Mouse (Mus musculus) thymus, postnatal 36 days (tissue): ENCODE data around the gene Nr1d1.

Experiments
- DNase-seq, 2 experiments: peaks; one replicate each; pipeline ENCODE4 v3.0.0; 2022; ENCODE audit warnings: mixed read lengths in 2 of 2

Nr1d1 gene

GRCm38 (mm10) chr11:98774582-98775347 lies at the start of gene Nr1d1:
TSS of gene Nr1d1 (minus strand) at chr11:98775333.
- DNase-seq = no peak

- no peak for DNase-seq
These were observed 45.8 kb upstream of the Nr1d1 start for GRCm38 (mm10) chr11:98820968-98821367.

- DNase-seq = no peak
These were observed 41.6 kb upstream of the Nr1d1 start for GRCm38 (mm10) chr11:98816706-98817239.

- DNase-seq = no peak
These were observed 35.6 kb upstream of the Nr1d1 start for GRCm38 (mm10) chr11:98810686-98811085.

GRCm38 (mm10) chr11:98809457-98810290 lies 34.5 kb upstream of the Nr1d1 start:
- peak; percentile 98 to 99 for DNase-seq

GRCm38 (mm10) chr11:98808417-98808816 lies 33.3 kb upstream of the Nr1d1 start:
- no peak for DNase-seq

GRCm38 (mm10) chr11:98804605-98805004 lies 29.5 kb upstream of the Nr1d1 start, which contains the start of gene Casc3:
TSS of gene Casc3 (plus strand) at chr11:98804905.
- no peak for DNase-seq

GRCm38 (mm10) chr11:98797909-98798308 lies 22.8 kb upstream of the Nr1d1 start:
- no peak for DNase-seq

GRCm38 (mm10) chr11:98797306-98797705 lies 22.2 kb upstream of the Nr1d1 start:
- DNase-seq = no peak

GRCm38 (mm10) chr11:98796515-98797216 lies 21.5 kb upstream of the Nr1d1 start:
- peak; percentile 76 to 79 for DNase-seq

- DNase-seq = peak; percentile 57 to 68
These were observed 20.8 kb upstream of the Nr1d1 start for GRCm38 (mm10) chr11:98795714-98796514.

GRCm38 (mm10) chr11:98795015-98795713 lies 20.0 kb upstream of the Nr1d1 start, which contains the start of gene Msl1:
TSS of gene Msl1 (plus strand) at chr11:98795516.
- peak; percentile 88 to 92 for DNase-seq

- DNase-seq = no peak
These were observed 19.4 kb upstream of the Nr1d1 start for GRCm38 (mm10) chr11:98794469-98795014.

- no peak for DNase-seq
These were observed 16.9 kb upstream of the Nr1d1 start for GRCm38 (mm10) chr11:98792081-98792480.

GRCm38 (mm10) chr11:98791448-98791847 lies 16.3 kb upstream of the Nr1d1 start:
- no peak for DNase-seq

- DNase-seq = no peak
These were observed 15.6 kb upstream of the Nr1d1 start for GRCm38 (mm10) chr11:98790631-98791205.

- no peak for DNase-seq
These were observed 14.7 kb upstream of the Nr1d1 start for GRCm38 (mm10) chr11:98789824-98790223.

GRCm38 (mm10) chr11:98789219-98789807 lies 14.2 kb upstream of the Nr1d1 start:
- DNase-seq = peak in 1 of 2 experiments; percentile 50

GRCm38 (mm10) chr11:98788550-98789218 lies 13.6 kb upstream of the Nr1d1 start:
- DNase-seq = peak; percentile 86 to 90

- DNase-seq = no peak
These were observed 13.0 kb upstream of the Nr1d1 start for GRCm38 (mm10) chr11:98788139-98788538.
